Mouse (Mus musculus) liver, embryonic 13.5 days (tissue): Measurements from ENCODE around the gene Dnmbp. TPM values are rescaled to one million over a fixed set of nuclear protein-coding genes. Genes with fewer than 3 reads are reported as not detected.

Experiments used
- ATAC-seq: fragments of 200-750 bp; cut with Nextera tagmentation; 2 replicates; pipeline ENCODE4 v1.8.0; 2017; ENCODE audit warnings: low read depth, mild to moderate bottlenecking, moderate number of reproducible peaks, moderate library complexity
- DNase-seq: peaks from one replicate; pipeline ENCODE4 v3.0.0; 2022
- H3K27ac ChIP-seq: fragments of 300-500 bp; sonication (generic); 2 replicates; pipeline ENCODE4 v1.5.1; 2015; ENCODE audit warnings: moderate library complexity, mild to moderate bottlenecking, inconsistent platforms
- H3K27me3 ChIP-seq: fragments of 300-500 bp; sonication (generic); 2 replicates; pipeline ENCODE4 v1.6.1; 2015; ENCODE audit warnings: mild to moderate bottlenecking, inconsistent platforms
- H3K36me3 ChIP-seq: fragments of 300-500 bp; sonication (generic); 2 replicates; pipeline ENCODE4 v1.6.1; 2015; ENCODE audit warnings: mild to moderate bottlenecking, inconsistent platforms
- H3K4me1 ChIP-seq: fragments of 300-500 bp; sonication (generic); replicated peaks from 2 replicates; pipeline ENCODE4 v1.6.1; 2015; ENCODE audit warnings: inconsistent platforms
- H3K4me2 ChIP-seq: fragments of 300-500 bp; sonication (generic); 2 replicates; pipeline ENCODE4 v1.6.1; 2015; ENCODE audit warnings: inconsistent platforms, mild to moderate bottlenecking, moderate library complexity
- H3K4me3 ChIP-seq: fragments of 300-500 bp; sonication (generic); replicated peaks from 2 replicates; pipeline ENCODE4 v1.5.1; 2015; ENCODE audit warnings: mild to moderate bottlenecking, inconsistent platforms
- H3K9ac ChIP-seq: fragments of 300-500 bp; sonication (generic); 2 replicates; pipeline ENCODE4 v1.6.1; 2015; ENCODE audit warnings: mild to moderate bottlenecking, inconsistent platforms
- H3K9me3 ChIP-seq: fragments of 300-500 bp; sonication (generic); replicated peaks from 2 replicates; pipeline ENCODE4 v1.6.1; 2016; ENCODE audit warnings: inconsistent platforms
- WGBS: fragments of 180-500 bp; shearing (Covaris S2); methylation state at CpG from one replicate; pipeline ENCODE4 v1.1.7; 2015; ENCODE audit not compliant: insufficient replicate concordance; 5-methylcytosine and 5-hydroxymethylcytosine counted together
- polyA plus RNA-seq: library from polyadenylated mRNA; unstranded; fragments of >200 nt; fragmentation: Nextera tagmentation; extraction: Ambion mirVana; gene quantifications from 2 replicates; pipeline ENCODE4 v1.2.1, GENCODE M21; 2015

Gene Dnmbp
- polyA plus RNA-seq, 1 experiment from 2014 or later = 2.2 TPM

- DNase-seq (no peak), ATAC-seq (no peak)
- no peaks in the 10 kb centered on the region for H3K9me3 ChIP-seq
- no peak overlapping the region for H3K27ac ChIP-seq
- peaks cover 20% of the 10 kb centered on the region for H3K4me1 ChIP-seq
- no peaks in the 10 kb centered on the region for H3K36me3 ChIP-seq
- WGBS = 68% methylated on average over 16 of the region's 16 CpGs
- no peak overlapping the region for H3K4me3 ChIP-seq
- no peak overlapping the region for H3K4me2 ChIP-seq
- H3K9ac ChIP-seq = no peak overlapping the region
- H3K27me3 ChIP-seq = no peaks in the 10 kb centered on the region
These were observed 3.1 kb upstream of the Dnmbp start for GRCm38 (mm10) chr19:43943076-43943475.

GRCm38 (mm10) chr19:43939171-43939768 lies 721 bp downstream of the Dnmbp start:
- DNase-seq (no peak), ATAC-seq (no peak)
- Histone ChIP-seq H3K9ac (peak overlapping the region; percentile 73), H3K4me1 (peaks cover 31% of the 10 kb centered on the region), H3K4me2 (peak overlapping the region; percentile 83), H3K27ac (no peak overlapping the region; the same call in 1 of the 2 replicates), H3K27me3 (no peaks in the 10 kb centered on the region), H3K4me3 (peak overlapping the region; percentile 66), H3K36me3 (no peaks in the 10 kb centered on the region), H3K9me3 (no peaks in the 10 kb centered on the region)
- WGBS = 25% methylated on average over 16 of the region's 16 CpGs

- ATAC-seq = no peak
- 28% methylated on average over 11 of the region's 11 CpGs for WGBS
- H3K27ac ChIP-seq = no peak overlapping the region
- no peak overlapping the region for H3K4me3 ChIP-seq
- H3K36me3 ChIP-seq = no peaks in the 10 kb centered on the region
- peak overlapping the region; percentile 83; the same call in 1 of the 2 replicates for H3K4me2 ChIP-seq
- DNase-seq = no peak
- peaks cover 31% of the 10 kb centered on the region for H3K4me1 ChIP-seq
- no peaks in the 10 kb centered on the region for H3K9me3 ChIP-seq
- no peak overlapping the region for H3K9ac ChIP-seq
- H3K27me3 ChIP-seq = no peaks in the 10 kb centered on the region
These were observed 1.6 kb downstream of the Dnmbp start for GRCm38 (mm10) chr19:43938355-43938754.

- ATAC-seq = no peak
- WGBS = 54% methylated on average over 6 of the region's 6 CpGs
These were observed 9.1 kb downstream of the Dnmbp start for GRCm38 (mm10) chr19:43930926-43931325.

GRCm38 (mm10) chr19:43930366-43930765 lies 9.6 kb downstream of the Dnmbp start:
- Histone ChIP-seq H3K27ac (no peak overlapping the region), H3K9me3 (no peaks in the 10 kb centered on the region), H3K4me3 (no peak overlapping the region), H3K9ac (no peak overlapping the region), H3K4me1 (peaks cover 5% of the 10 kb centered on the region; the same call in 1 of the 2 replicates), H3K4me2 (no peak overlapping the region), H3K27me3 (no peaks in the 10 kb centered on the region), H3K36me3 (no peaks in the 10 kb centered on the region)
- ATAC-seq (no peak), DNase-seq (no peak)
- 30% methylated on average over 7 of the region's 7 CpGs for WGBS

More at GRCm38 (mm10) chr19:43930926-43931325, 9.1 kb downstream of the Dnmbp start:
- no peaks in the 10 kb centered on the region for H3K27me3 ChIP-seq
- H3K4me2 ChIP-seq = no peak overlapping the region
- no peak overlapping the region for H3K4me3 ChIP-seq
- H3K4me1 ChIP-seq = peaks cover 5% of the 10 kb centered on the region; the same call in 1 of the 2 replicates
- no peak overlapping the region for H3K9ac ChIP-seq
- no peak for DNase-seq
- H3K27ac ChIP-seq = no peak overlapping the region
- H3K36me3 ChIP-seq = no peaks in the 10 kb centered on the region
- no peaks in the 10 kb centered on the region for H3K9me3 ChIP-seq

- H3K4me2 ChIP-seq = no peak overlapping the region
- WGBS = 55% methylated on average over 11 of the region's 11 CpGs
- H3K9ac ChIP-seq = no peak overlapping the region
These were observed 10.1 kb downstream of the Dnmbp start for GRCm38 (mm10) chr19:43929869-43930268.

GRCm38 (mm10) chr19:43927967-43928366 lies 12.0 kb downstream of the Dnmbp start:
- Histone ChIP-seq H3K9me3 (no peaks in the 10 kb centered on the region), H3K27ac (no peak overlapping the region), H3K4me1 (peaks cover 5% of the 10 kb centered on the region; the same call in 1 of the 2 replicates), H3K36me3 (no peaks in the 10 kb centered on the region), H3K4me2 (no peak overlapping the region), H3K27me3 (no peaks in the 10 kb centered on the region), H3K4me3 (no peak overlapping the region), H3K9ac (no peak overlapping the region)
- ATAC-seq (no peak), DNase-seq (no peak)
- WGBS = 56% methylated on average over 5 of the region's 5 CpGs

More at GRCm38 (mm10) chr19:43929869-43930268, 10.1 kb downstream of the Dnmbp start:
- DNase-seq (no peak), ATAC-seq (no peak)
- H3K27ac ChIP-seq = no peak overlapping the region
- no peaks in the 10 kb centered on the region for H3K27me3 ChIP-seq
- H3K9me3 ChIP-seq = no peaks in the 10 kb centered on the region
- peaks cover 5% of the 10 kb centered on the region; the same call in 1 of the 2 replicates for H3K4me1 ChIP-seq
- H3K36me3 ChIP-seq = no peaks in the 10 kb centered on the region
- H3K4me3 ChIP-seq = no peak overlapping the region

GRCm38 (mm10) chr19:43927057-43927456 lies 12.9 kb downstream of the Dnmbp start:
- no peaks in the 10 kb centered on the region for H3K36me3 ChIP-seq
- no peak overlapping the region for H3K9ac ChIP-seq
- H3K27me3 ChIP-seq = no peaks in the 10 kb centered on the region
- H3K27ac ChIP-seq = no peak overlapping the region
- ATAC-seq = no peak
- H3K4me3 ChIP-seq = no peak overlapping the region
- no peak overlapping the region for H3K4me2 ChIP-seq
- no peaks in the 10 kb centered on the region for H3K9me3 ChIP-seq
- no peak for DNase-seq
- WGBS = 64% methylated on average over 10 of the region's 10 CpGs
- H3K4me1 ChIP-seq = peaks cover 5% of the 10 kb centered on the region

GRCm38 (mm10) chr19:43926141-43926987 lies 13.6 kb downstream of the Dnmbp start:
- no peak for DNase-seq
- Histone ChIP-seq H3K36me3 (no peaks in the 10 kb centered on the region), H3K27me3 (no peaks in the 10 kb centered on the region), H3K4me3 (no peak overlapping the region), H3K9ac (no peak overlapping the region), H3K9me3 (no peaks in the 10 kb centered on the region), H3K27ac (no peak overlapping the region), H3K4me2 (no peak overlapping the region), H3K4me1 (peaks cover 9% of the 10 kb centered on the region)
- ATAC-seq = no peak
- WGBS = 56% methylated on average over 10 of the region's 10 CpGs

- DNase-seq (no peak), ATAC-seq (no peak)
- H3K4me1 ChIP-seq = peaks cover 29% of the 10 kb centered on the region
- no peak overlapping the region for H3K4me3 ChIP-seq
- WGBS = 43% methylated on average over 8 of the region's 8 CpGs
- no peak overlapping the region for H3K9ac ChIP-seq
- H3K36me3 ChIP-seq = no peaks in the 10 kb centered on the region
- H3K4me2 ChIP-seq = no peak overlapping the region
- peaks cover 4% of the 10 kb centered on the region; the same call in 1 of the 2 replicates for H3K27me3 ChIP-seq
- H3K9me3 ChIP-seq = no peaks in the 10 kb centered on the region
- no peak overlapping the region for H3K27ac ChIP-seq
These were observed 15.6 kb downstream of the Dnmbp start for GRCm38 (mm10) chr19:43924361-43924760.

GRCm38 (mm10) chr19:43922963-43923362 lies 17.0 kb downstream of the Dnmbp start:
- ATAC-seq = no peak
- H3K27ac ChIP-seq = no peak overlapping the region

More at GRCm38 (mm10) chr19:43922963-43923362, 17.0 kb downstream of the Dnmbp start:
- no peaks in the 10 kb centered on the region for H3K36me3 ChIP-seq
- H3K4me1 ChIP-seq = peaks cover 38% of the 10 kb centered on the region
- H3K4me3 ChIP-seq = no peak overlapping the region
- H3K9me3 ChIP-seq = no peaks in the 10 kb centered on the region
- H3K9ac ChIP-seq = no peak overlapping the region
- H3K4me2 ChIP-seq = no peak overlapping the region
- DNase-seq = no peak
- 82% methylated on average over 7 of the region's 7 CpGs for WGBS
- peaks cover 4% of the 10 kb centered on the region; the same call in 1 of the 2 replicates for H3K27me3 ChIP-seq
